ENCODE assay signal across 8 mouse cellular contexts in the genomic region with DNA sequence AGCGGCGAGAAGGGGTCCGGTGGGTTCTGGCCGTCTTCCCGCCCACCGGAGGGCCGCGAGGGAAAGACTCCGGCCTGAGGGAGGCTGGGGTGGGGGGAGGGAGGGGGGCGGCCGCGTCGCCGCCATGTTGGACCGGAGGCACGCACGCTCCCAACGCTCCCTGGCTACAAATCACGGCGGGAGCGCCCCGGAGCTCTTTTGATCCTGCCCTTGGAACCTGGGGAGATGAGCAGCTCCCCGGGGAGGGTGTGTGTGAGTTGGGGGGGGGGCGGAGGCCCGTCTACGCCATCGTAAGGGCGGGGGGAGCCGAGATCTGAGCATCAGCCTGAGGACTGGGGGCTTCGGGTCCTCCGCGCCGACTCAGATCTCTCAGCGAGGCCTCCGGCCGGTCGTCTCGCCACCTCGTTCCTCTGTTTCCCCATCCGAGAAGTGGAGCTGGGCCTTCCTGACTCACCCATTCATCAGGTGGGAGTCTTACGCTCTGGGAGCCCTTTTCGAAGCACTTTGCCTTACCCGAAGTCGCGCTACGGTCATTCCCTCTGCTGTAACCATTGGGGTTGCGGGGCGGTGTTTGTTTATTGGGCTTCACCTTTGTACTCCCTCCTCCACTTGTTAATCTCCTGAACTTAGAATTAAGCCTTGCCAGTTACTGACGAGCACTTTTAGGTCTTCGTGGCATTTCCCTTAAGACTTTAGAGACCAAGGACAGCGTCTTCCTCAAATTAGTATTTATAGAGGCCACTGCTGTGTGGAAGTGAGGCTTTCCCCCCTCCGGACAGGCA. TPM values are rescaled to one million over a fixed set of nuclear protein-coding genes. Genes with fewer than 3 reads are reported as not detected.
DNase-seq lines count a peak whose midpoint lies in the region; ATAC-seq and TF ChIP-seq lines count a peak whose summit lies in the region.
"Had no signal": no experiment of that assay in that cellular context is flagged by ENCODE, and none has a peak within 500 bp of the region (broad histone marks: within the 10 kb centered on the region; RNA-seq: fewer than 3 reads in every experiment).

No protein-coding gene starts in this region.

- H3K27me3 ChIP-seq in lung, embryonic 14.5 days (ENCODE audit: insufficient read depth, low read length) = no peaks in the 10 kb centered on the region
- no peaks in the 10 kb centered on the region for H3K27me3 ChIP-seq in forebrain, embryonic 11.5 days (ENCODE audit: control insufficient read depth, insufficient read depth, low read length)
- no peaks in the 10 kb centered on the region for H3K27me3 ChIP-seq in kidney, postnatal 0 days (ENCODE audit: insufficient read depth, low read length)
- H3K27me3 ChIP-seq in midbrain, embryonic 15.5 days (replicated peaks) = peaks cover 7% of the 10 kb centered on the region; the same call in 1 of the 2 replicates

- H3K36me3 ChIP-seq in lung, embryonic 14.5 days (ENCODE audit: insufficient read depth) = peaks cover 17% of the 10 kb centered on the region
- H3K36me3 ChIP-seq in forebrain, embryonic 11.5 days (ENCODE audit: control insufficient read depth, insufficient read depth, low read length) = no peaks in the 10 kb centered on the region
- H3K36me3 ChIP-seq in kidney, postnatal 0 days (ENCODE audit: insufficient read depth, low read length) = no peaks in the 10 kb centered on the region
- H3K36me3 ChIP-seq in midbrain, embryonic 15.5 days (replicated peaks) = no peaks in the 10 kb centered on the region

- peak overlapping the region; percentile 87 for H3K9ac ChIP-seq in lung, embryonic 14.5 days
- peak overlapping the region; percentile 98 for H3K9ac ChIP-seq in forebrain, embryonic 11.5 days (ENCODE audit: low read length)
- H3K9ac ChIP-seq in kidney, postnatal 0 days (ENCODE audit: low read depth, low read length) = peak overlapping the region; percentile 89
- peak overlapping the region; percentile 94 for H3K9ac ChIP-seq in midbrain, embryonic 15.5 days

- H3K9me3 ChIP-seq in lung, embryonic 14.5 days (ENCODE audit: low read depth, low read length) = no peaks in the 10 kb centered on the region
- no peaks in the 10 kb centered on the region for H3K9me3 ChIP-seq in forebrain, embryonic 11.5 days (ENCODE audit: control insufficient read depth, low read length)
- no peaks in the 10 kb centered on the region for H3K9me3 ChIP-seq in kidney, postnatal 0 days (replicated peaks; ENCODE audit: low read length)
- no peaks in the 10 kb centered on the region for H3K9me3 ChIP-seq in midbrain, embryonic 15.5 days

- whole genome bisulfite sequencing in lung, embryonic 14.5 days = under 1% methylated on average over 50 of the region's 52 CpGs
- under 1% methylated on average over 41 of the region's 52 CpGs for WGBS in forebrain, embryonic 11.5 days
- under 1% methylated on average over 44 of the region's 52 CpGs for WGBS in kidney, postnatal 0 days
- WGBS in midbrain, embryonic 15.5 days = under 1% methylated on average over 51 of the region's 52 CpGs

- peak overlapping the region; percentile 94 for H3K4me2 ChIP-seq in lung, embryonic 14.5 days
- peak overlapping the region; percentile 78 for H3K4me2 ChIP-seq in forebrain, embryonic 11.5 days (ENCODE audit: low read depth, low read length, severe bottlenecking)
- peak overlapping the region; percentile 78 for H3K4me2 ChIP-seq in kidney, postnatal 0 days (ENCODE audit: low read length)
- peak overlapping the region; percentile 75 for H3K4me2 ChIP-seq in midbrain, embryonic 15.5 days

- 0 out of 2 replicates have a peak, but pooled peaks cover 5% of the 10 kb centered on the region for H3K4me1 ChIP-seq in lung, embryonic 14.5 days (ENCODE audit: insufficient read depth)
- 0 out of 2 replicates have a peak, but pooled peaks cover 2% of the 10 kb centered on the region for H3K4me1 ChIP-seq in forebrain, embryonic 11.5 days (replicated peaks; ENCODE audit: control insufficient read depth, insufficient read depth, low read length)
- peaks cover 7% of the 10 kb centered on the region for H3K4me1 ChIP-seq in kidney, postnatal 0 days (replicated peaks; ENCODE audit: insufficient read depth, low read length)
- peaks cover 27% of the 10 kb centered on the region for H3K4me1 ChIP-seq in midbrain, embryonic 15.5 days

- peak overlapping the region; percentile 91 for H3K27ac ChIP-seq in lung, embryonic 14.5 days (ENCODE audit: low read depth)
- peak overlapping the region; percentile 96 for H3K27ac ChIP-seq in forebrain, embryonic 11.5 days (ENCODE audit: low read depth, low read length)
- peak overlapping the region; percentile 95 for H3K27ac ChIP-seq in kidney, postnatal 0 days
- H3K27ac ChIP-seq in midbrain, embryonic 15.5 days = peak overlapping the region; percentile 99

- peak; percentile 37 for DNase-seq in lung, embryonic 14.5 days
- no peak for DNase-seq in lung, postnatal 10 days
- DNase-seq in adipocyte (ENCODE audit: low spot score) = peak; percentile 74
- no peak for DNase-seq in forebrain, embryonic 11.5 days (ENCODE audit: low spot score)
- peak; percentile 31 for DNase-seq in kidney, postnatal 0 days (ENCODE audit: low spot score)
- no peak for DNase-seq in left cerebral cortex, adult 8-10 months (ENCODE audit: low spot score in 2 of 2)

- peak; percentile 85 for ATAC-seq in lung, embryonic 14.5 days (ENCODE audit: insufficient read depth)
- ATAC-seq in forebrain, embryonic 11.5 days (replicated peaks; ENCODE audit: low FRiP score) = peak; percentile 89
- peak; percentile 85 for ATAC-seq in kidney, postnatal 0 days (replicated peaks; ENCODE audit: low FRiP score, low read depth)
- peak; percentile 89 for ATAC-seq in midbrain, embryonic 15.5 days (replicated peaks)

- TF ChIP-seq CTCF in lung, embryonic 14.5 days (IDR thresholded peaks at IDR 0.05; ENCODE audit: low read depth) = no peak
- no peak for TF ChIP-seq CTCF in kidney, postnatal 0 days (IDR thresholded peaks at IDR 0.05; ENCODE audit: low read depth)

- peak overlapping the region; percentile 96 for H3K4me3 ChIP-seq in lung, embryonic 14.5 days (ENCODE audit: low read depth, low read length)
- H3K4me3 ChIP-seq in forebrain, embryonic 11.5 days (ENCODE audit: low read depth, low read length) = peak overlapping the region; percentile 94
- peak overlapping the region; percentile 80 for H3K4me3 ChIP-seq in kidney, postnatal 0 days (replicated peaks; ENCODE audit: low read depth, low read length)
- H3K4me3 ChIP-seq in midbrain, embryonic 15.5 days = peak overlapping the region; percentile 98

RNA-seq across cellular contexts. Expression of gene Taf15, which starts 0.5 kb away (rescaled TPM):
- 14.4 and 14.7 TPM in 2 replicates for polyA plus RNA-seq in lung, embryonic 14.5 days (2014; fragmentation: Nextera tagmentation; extraction: Ambion mirVana)
- polyA plus RNA-seq in forebrain, embryonic 11.5 days (2014; fragmentation: Nextera tagmentation; extraction: Ambion mirVana) = 13.8 and 14.9 TPM in 2 replicates
- 5.7 and 6.7 TPM in 2 replicates for polyA plus RNA-seq in kidney, postnatal 0 days (2015; fragmentation: Nextera tagmentation; extraction: Ambion mirVana)
- 12.2 and 12.6 TPM in 2 replicates for polyA plus RNA-seq in midbrain, embryonic 15.5 days (2015; fragmentation: Nextera tagmentation; extraction: Ambion mirVana)
- total RNA-seq in left cerebral cortex, adult 8-10 months (2022) = 10 to 100 TPM; 50.1 to 67.1 (median 54.3) TPM

RNA-seq across cellular contexts. Expression of gene Mmp28, which starts 10.6 kb away (rescaled TPM):
- 2.1 TPM in 2 replicates for polyA plus RNA-seq in lung, embryonic 14.5 days (2014; fragmentation: Nextera tagmentation; extraction: Ambion mirVana)
- 1.9 and 2.1 TPM in 2 replicates for polyA plus RNA-seq in forebrain, embryonic 11.5 days (2014; fragmentation: Nextera tagmentation; extraction: Ambion mirVana)
- 1.9 and 2.2 TPM in 2 replicates for polyA plus RNA-seq in kidney, postnatal 0 days (2015; fragmentation: Nextera tagmentation; extraction: Ambion mirVana)
- polyA plus RNA-seq in midbrain, embryonic 15.5 days (2015; fragmentation: Nextera tagmentation; extraction: Ambion mirVana) = 2.9 and 3.4 TPM in 2 replicates
- total RNA-seq in left cerebral cortex, adult 8-10 months (2022) = 1 to 10 TPM; 3.7 to 5.0 (median 4.2) TPM

RNA-seq across cellular contexts. Expression of gene 1700020L24Rik, which starts 35.9 kb away (rescaled TPM):
- polyA plus RNA-seq in lung, embryonic 14.5 days (2014; fragmentation: Nextera tagmentation; extraction: Ambion mirVana) = 0.23 and 0.64 TPM in 2 replicates
- polyA plus RNA-seq in forebrain, embryonic 11.5 days (2014; fragmentation: Nextera tagmentation; extraction: Ambion mirVana) = 0.29 and 0.68 TPM in 2 replicates
- polyA plus RNA-seq in kidney, postnatal 0 days (2015; fragmentation: Nextera tagmentation; extraction: Ambion mirVana) = 0.22 TPM in 1 of 2 replicates, not detected in the other
- 0.68 and 0.70 TPM in 2 replicates for polyA plus RNA-seq in midbrain, embryonic 15.5 days (2015; fragmentation: Nextera tagmentation; extraction: Ambion mirVana)
- total RNA-seq in left cerebral cortex, adult 8-10 months (2022) = 1 to 10 TPM in 1 of 4 experiments, under 1 TPM in 2, not detected in 1; 0.59 to 1.3 (median 0.80) TPM
- total RNA-seq: heart, postnatal 10 days had no signal

RNA-seq across cellular contexts. Expression of gene Gas2l2, which starts 44.2 kb away (rescaled TPM):
- not detected in 2 replicates for polyA plus RNA-seq in lung, embryonic 14.5 days (2014; fragmentation: Nextera tagmentation; extraction: Ambion mirVana)
- polyA plus RNA-seq in forebrain, embryonic 11.5 days (2014; fragmentation: Nextera tagmentation; extraction: Ambion mirVana) = not detected in 2 replicates
- polyA plus RNA-seq in kidney, postnatal 0 days (2015; fragmentation: Nextera tagmentation; extraction: Ambion mirVana) = not detected in 2 replicates
- polyA plus RNA-seq in midbrain, embryonic 15.5 days (2015; fragmentation: Nextera tagmentation; extraction: Ambion mirVana) = 0.36 and 0.54 TPM in 2 replicates
- total RNA-seq in left cerebral cortex, adult 8-10 months (2022) = under 1 TPM in 3 of 4 experiments, not detected in 1; 0.11 to 0.27 (median 0.14) TPM
- total RNA-seq: heart, postnatal 10 days had no signal

RNA-seq across cellular contexts. Expression of gene Heatr9, which starts 48.5 kb away (rescaled TPM):
- 0.09 TPM in 1 of 2 replicates, not detected in the other for polyA plus RNA-seq in lung, embryonic 14.5 days (2014; fragmentation: Nextera tagmentation; extraction: Ambion mirVana)
- not detected in 2 replicates for polyA plus RNA-seq in forebrain, embryonic 11.5 days (2014; fragmentation: Nextera tagmentation; extraction: Ambion mirVana)
- polyA plus RNA-seq in kidney, postnatal 0 days (2015; fragmentation: Nextera tagmentation; extraction: Ambion mirVana) = not detected in 2 replicates
- not detected in 2 replicates for polyA plus RNA-seq in midbrain, embryonic 15.5 days (2015; fragmentation: Nextera tagmentation; extraction: Ambion mirVana)
- not detected for total RNA-seq in left cerebral cortex, adult 8-10 months (2022)
- total RNA-seq: heart, postnatal 10 days had no signal

Comparison
In these comparisons a context has a peak if more than half of its experiments do, and no peak if none do; other contexts are left out.
1. DNase-seq: peak in lung, embryonic 14.5 days (single experiment), adipocyte (single experiment) and kidney, postnatal 0 days (single experiment); none in lung, postnatal 10 days (single experiment), forebrain, embryonic 11.5 days (single experiment) and left cerebral cortex, adult 8-10 months (0 of 2).
2. Peak in every context shown above with its lines, with median percentiles within 50 percentile points of each other: ATAC-seq, H3K27ac ChIP-seq, H3K4me2 ChIP-seq, H3K4me3 ChIP-seq and H3K9ac ChIP-seq.